Mouse (Mus musculus) right cerebral cortex, adult 2 months (tissue): ENCODE measurements around the gene Mtg2.

Experiments
- DNase-seq, 2 experiments: peaks; one replicate each; pipeline ENCODE4 v3.0.0; 2021 to 2022; ENCODE audit warnings: low spot score in 2 of 2

The Mtg2 gene

DNA sequence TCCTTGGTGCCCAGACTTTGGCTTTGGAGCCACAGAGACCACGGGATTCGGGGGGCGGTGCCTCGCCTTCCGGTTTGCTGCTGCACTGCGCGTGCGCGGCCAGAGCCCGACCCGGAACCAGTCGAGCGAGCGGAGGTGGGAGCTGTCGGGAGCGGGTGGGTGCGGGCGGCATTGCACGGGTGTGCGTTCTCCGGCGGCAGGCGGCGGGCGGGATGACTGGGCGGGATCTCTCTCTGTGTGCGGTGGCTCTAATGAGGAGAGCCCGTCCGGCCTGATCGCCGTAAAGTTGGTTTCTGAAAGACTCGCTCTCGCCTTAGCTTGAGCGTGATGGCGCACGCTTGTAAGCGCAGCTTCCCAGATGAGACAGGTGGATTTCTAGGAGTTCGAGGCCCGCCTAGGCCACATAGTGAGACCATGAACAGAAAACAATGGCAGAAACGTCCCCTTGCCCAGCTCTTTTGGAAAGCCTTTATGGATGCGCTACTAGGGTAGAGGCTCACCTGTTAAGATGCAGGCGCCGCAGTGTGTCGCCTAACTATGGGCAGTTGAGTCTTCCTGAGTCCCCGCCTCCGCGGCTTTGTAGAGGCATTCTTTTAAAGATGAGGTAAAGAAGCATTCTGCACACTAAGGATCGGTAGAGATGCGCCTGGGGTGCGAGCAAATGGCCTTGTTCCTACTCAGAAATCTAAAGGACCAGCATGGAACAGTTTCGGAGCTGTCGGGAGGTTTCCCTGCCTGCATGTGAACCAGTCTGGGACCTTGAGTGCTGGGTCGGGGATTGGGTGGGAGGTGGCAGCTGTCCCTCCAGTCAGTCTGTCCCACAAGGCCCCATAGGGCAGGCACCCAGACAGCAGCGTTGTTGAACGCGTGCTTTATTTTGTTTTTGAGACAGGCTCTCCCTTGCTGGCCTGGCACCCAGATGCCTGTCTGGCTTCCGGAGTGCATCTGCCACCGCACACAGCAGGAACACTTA, at the start of gene Mtg2:
Gene Mtg2 (plus strand): TSS at position 108 of the 973 bp plus-strand sequence.
- DNase-seq, result peak; percentile 96 to 98

DNA sequence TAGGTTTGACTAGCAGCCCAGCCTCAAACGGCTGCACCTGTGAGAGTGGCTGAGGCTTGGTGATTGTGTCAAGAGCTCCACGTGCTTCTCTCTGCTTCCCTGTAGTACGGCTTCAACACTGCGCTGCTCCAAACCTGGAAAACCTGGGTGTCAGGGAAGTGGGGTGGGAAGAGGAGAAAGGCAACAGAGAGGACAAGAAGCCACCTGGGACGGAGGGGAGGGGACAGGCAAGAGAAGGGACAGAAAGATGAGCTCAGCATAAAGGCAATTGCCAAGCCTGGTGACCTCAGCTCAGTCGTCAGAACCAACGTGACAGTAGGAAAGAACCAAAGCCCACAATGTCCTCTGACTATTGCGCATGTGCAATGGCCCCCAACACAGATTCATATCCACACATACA, 49.5 kb upstream of the Mtg2 start:
- no peak for DNase-seq

DNA sequence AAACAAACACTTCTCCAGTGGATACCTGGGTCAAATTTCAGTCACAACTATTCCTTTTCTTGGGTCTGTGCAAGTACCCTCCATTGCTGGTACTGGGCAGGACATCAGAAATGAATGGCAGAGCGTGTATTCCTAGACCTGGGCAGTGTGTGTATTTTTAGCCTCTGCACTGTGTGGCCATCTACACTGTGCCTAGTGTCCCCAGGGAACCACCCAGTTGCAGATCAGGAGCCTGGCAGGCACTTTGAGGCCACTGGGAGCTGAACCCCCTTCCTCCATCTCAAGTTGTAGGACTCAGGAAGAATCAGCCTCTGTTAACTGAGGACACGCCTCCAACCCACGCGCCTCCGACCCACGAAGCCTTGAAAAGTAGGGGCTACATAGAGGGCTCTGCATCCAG, 47.6 kb upstream of the Mtg2 start:
- DNase-seq, result no peak

DNA sequence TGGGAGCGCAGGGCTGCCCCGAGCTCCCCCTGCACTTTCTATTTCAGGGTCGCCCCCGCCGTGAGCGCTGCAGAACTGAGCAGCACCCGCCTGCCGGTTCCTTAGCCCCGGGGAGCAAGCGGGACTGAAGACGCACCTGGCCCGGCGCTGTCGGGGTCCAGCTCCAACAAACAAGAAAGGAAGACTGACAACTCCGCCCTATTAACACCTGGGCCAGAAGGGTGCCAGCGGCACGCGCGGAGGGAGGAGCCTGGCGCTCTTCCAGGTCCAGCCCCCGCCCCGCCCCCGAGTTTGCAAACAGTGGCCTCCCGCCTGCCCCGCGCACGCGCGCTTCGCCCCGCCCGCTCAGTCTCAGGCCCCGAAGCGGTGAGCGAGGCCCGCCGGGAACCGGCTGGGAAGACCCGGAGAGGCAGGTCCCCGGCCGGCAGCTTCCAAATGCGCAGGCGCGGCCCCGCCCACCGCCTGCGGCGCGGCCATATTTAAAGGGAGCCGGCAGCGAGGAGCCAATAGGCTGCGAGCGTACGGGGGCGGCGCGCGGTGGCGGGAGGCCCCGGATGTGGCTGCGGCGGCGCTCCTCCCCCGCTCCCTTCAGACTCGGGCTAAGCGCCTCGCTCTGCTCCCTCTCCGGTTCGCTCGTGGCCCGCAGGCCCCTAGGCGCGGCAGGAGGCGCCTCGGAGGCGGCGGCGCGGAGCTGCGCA, 45.8 kb upstream of the Mtg2 start, which contains the start of gene Lsm14b:
Gene Lsm14b (plus strand): TSS at position 587 of the 698 bp plus-strand sequence.
- peak; percentile 96 to 98 for DNase-seq

DNA sequence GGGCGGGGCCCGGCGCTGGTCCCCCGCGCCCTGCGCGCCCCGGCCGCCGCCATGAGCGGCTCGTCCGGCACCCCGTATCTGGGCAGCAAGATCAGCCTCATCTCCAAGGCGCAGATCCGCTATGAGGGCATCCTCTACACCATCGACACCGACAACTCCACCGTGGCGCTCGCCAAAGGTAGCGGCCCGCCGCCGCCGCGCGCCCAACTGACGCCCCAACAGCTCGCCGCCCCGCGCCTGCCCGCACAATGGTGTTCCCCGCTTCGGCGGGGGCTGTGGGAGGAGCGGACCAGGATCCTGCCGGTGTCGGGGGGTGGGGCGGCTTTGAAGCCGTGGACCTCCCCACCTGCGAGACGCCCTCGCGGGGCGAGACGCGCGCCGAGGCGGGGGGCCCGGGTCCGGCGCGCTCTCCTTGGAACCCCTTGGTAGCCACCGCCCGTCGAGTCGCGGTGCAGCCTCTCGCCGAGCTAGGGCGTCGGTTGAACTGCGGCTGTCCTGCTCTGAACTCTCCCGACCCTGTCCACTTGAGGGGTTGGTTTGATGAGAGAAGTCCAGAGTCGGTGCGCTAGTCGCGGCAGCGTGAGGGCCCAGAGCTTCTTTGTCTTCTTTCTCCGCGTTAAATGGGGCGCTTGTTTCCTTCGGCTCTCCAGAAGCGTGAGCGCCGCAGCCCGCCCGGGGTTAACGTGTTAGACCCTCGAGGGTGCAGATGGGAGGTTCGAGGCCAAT, 45.1 kb upstream of the Mtg2 start:
- peak in 1 of 2 experiments; percentile 44 for DNase-seq

DNA sequence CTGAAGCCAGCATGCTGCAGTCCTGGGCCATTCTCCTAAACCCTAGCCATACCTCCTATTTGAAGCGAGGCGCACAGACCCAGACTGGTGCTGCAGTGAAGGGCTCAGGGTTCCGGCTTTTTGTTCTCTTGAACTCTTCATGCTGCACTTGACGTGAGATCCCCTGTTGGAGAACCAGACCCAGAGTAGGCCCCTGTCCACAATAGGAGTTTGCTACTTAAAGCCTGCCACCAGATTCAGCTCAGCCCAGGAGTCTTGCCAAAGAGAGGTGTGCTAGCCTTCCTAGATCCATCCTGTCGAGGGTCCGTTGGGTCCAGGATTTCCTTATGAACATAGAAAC, 44.6 kb upstream of the Mtg2 start:
- DNase-seq, result no peak

DNA sequence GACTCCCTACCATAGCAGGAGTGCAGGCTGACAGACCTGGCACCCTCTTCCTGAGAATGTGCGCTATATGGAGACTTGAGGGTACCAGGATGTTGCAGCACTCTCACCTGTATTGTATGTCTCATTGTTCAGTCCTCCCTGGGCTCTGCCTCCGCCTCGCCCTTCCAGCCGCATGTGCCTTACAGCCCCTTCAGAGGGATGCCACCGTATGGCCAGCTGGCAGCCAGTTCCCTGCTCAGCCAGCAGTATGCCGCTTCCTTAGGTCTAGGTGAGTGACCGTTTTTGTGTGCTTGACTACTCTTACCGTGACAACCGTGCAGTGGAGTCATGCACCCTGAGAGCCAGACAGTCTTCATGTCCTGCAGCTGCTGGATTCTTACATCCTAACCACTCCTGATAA, 42.6 kb upstream of the Mtg2 start:
- DNase-seq, result no peak

DNA sequence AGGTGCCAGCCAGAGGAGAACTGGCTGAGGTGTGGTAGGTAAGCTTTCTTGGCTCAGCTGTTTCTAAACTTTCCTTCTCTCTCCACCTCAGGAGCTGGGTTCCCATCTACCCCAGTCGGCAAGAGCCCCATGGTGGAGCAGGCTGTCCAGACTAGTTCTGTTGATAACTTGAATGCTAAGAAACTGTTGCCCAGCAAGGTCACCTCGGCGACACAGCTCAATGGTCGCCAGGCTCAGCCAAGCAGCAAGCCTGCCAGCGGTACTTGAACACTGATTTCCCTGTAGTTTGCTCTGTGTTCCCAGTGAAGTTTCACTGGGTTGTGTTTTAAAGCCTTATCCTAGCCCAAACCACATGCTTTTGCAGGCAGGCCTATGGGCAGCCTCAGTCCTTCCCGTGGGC, 39.1 kb upstream of the Mtg2 start:
- DNase-seq, result no peak

DNA sequence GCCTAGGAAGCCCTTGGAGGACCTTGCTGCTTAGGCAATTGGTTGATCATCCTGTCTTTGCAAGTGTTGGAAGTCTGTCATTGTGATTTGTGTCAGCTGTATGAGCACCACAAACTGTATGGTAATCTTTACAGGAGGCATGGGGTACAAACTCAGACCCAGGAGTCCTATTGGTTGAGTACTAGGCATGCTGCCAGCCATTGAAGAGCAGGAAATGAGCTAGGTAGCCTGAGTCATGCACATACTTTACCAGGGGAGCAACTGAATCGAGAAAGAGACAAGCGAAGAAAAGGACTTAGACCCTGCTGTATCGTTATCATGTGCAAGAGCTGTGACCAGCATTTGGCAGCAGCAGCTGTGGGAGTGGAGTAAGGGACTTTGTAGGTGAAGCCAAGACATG, 37.5 kb upstream of the Mtg2 start:
- no peak for DNase-seq

DNA sequence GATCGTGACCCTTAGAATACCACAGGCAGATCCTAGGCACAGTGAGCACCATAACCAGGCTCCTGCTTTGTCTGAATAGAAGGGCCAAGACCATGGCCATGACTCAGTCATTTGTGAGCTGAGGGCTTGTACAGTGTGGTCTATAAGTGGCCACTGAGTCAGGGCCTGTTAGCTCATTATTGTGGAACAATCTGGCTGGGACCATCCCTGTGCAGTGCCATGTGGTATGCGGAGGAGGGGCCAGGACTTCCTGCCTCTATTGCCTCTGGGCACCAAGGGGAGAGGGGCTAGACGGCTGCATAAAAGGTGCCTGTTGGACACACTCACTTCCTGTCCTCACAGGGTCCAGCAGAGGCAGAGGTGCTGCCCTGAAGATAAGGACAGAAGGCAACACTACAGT, 36.4 kb upstream of the Mtg2 start:
- DNase-seq, result no peak

DNA sequence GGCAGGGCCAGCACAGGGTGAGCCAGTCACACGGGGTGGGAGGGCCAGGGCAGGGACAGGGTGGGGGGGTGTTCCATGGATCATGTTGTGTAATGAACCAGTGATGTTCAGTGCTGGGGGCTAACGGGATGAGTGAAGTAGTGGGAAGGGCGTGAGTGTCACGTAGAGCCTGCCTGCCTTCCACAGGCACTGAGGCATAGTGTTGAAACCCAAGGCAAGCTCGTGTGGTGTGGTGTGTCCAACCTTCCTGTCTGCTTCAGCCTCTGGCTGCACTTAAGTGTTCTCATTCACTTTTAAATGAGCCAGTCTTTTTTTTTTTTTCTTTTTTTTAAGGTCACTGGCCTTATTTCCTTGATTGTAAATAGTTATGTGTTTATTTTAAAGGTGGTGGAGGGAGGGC, 35.6 kb upstream of the Mtg2 start:
- DNase-seq, result no peak

DNA sequence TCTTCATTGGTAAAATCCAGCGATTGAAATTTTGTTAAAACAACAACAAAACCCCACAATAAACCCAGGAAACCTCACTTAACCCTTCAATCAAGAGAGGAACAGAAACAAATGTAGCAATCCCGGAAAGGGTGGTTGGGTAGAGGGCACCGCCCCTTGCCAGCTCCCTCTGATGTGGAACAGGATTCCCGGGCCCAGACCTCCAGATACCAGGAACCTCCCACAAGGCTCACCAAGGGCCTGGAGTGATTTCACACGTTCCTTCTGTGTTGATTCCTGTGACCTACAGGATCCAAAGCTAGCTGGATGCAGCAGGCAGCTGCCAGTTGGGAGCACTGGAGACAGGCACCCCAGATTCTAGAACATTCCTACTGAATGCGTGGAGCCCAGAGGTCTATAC, 30.0 kb upstream of the Mtg2 start:
- no peak for DNase-seq

DNA sequence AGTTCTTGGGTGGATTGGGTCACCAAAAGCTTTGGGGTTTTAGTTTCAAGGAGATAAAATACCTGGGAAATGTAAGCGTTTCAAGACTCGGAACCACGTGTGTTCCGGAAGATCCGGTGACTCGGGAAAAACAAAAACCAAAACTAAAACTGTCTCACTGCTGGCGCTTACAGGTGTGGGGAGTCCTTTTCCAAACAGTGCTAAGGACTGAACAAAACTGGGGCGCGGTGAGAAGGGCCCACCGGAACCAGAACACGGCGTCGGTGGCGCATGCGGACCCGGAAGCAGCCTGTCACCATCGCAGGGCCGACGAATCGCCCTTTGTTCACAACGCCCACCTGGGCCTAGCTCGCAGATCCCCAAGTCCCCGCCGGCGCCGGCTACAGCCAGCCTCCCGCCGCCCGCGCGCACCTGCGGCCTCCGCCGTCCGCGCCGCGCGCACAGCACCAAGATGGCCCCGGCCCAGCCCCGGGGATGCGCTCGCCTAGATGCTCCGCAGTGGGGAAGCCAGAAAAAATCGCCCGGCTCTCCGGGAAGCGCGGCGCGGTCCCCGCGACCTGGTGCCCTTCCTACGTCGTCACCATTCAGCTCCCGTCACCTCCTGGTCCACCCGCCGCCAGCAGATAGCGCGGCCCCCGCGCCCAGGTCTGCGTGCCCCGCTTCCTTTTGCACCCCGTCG, 28.7 kb upstream of the Mtg2 start:
- peak; percentile 44 to 55 for DNase-seq

DNA sequence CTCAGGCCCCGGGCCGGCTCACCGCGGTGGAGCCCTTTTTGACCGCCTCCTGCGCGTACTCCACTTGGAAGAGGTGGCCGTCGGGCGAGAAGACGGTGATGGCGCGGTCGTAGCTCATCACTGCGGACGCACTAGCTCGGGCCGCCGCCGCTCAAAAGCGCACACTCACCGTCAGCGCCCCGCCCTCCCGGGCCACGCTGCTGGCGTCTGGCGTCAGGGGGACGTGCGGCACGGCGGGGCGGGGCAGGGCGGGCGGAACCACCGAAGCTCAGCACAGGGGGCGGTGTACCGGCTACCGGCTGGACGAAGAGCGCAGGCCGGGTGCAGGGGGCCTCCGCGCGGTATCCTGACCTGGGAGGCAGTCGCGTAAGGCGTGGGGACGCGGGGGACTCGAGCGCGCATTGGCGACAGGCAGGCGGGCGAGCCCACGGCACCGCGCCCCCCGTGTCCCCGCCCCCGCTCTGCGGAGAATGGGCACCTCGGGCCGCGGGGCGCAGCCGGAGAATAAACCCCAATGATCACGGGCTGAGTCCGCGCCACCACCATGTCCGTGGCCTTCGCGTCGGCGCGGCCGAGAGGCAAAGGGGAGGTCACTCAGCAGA, 28.0 kb upstream of the Mtg2 start, which contains the start of the genes Psma7 and Ss18l1:
Gene Psma7 (minus strand): TSS at position 178 of the 602 bp plus-strand sequence.
Gene Ss18l1 (plus strand): TSS at position 254 of the 602 bp plus-strand sequence.
- DNase-seq, result peak; percentile 87 to 88

DNA sequence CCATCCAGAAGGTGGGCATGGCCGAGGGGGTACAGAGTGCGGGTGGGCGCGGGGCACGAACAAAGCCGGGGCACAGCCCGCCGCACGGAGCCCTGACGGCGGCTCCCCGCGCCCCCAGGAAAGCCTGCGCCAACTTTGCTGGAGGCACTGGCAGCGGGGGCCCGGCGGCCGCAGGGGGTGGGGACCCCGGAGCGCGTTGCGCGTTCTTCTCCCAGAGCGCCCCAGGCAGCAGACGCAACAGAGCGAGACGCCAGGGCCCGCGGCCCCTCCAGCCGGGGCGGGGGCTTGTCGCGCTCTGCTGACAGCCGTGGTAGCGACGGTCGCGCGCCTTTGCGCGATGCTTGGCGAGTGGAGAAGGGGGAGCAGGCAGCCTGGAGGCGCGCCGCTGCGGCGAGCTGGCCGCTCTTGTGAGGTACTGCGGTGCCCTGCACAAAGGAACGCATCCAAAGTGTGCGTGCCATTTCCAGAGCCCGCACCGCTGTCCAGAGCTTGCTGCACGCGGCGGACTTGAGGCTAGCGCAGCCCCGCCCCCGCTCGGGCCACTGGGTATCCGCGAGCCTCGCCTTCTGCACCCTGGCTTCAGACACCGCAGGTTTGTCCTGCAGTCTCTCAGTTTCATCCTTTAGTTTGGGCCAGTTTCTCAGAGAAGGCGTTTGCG, 27.4 kb upstream of the Mtg2 start:
- DNase-seq, result peak; percentile 54 to 68

DNA sequence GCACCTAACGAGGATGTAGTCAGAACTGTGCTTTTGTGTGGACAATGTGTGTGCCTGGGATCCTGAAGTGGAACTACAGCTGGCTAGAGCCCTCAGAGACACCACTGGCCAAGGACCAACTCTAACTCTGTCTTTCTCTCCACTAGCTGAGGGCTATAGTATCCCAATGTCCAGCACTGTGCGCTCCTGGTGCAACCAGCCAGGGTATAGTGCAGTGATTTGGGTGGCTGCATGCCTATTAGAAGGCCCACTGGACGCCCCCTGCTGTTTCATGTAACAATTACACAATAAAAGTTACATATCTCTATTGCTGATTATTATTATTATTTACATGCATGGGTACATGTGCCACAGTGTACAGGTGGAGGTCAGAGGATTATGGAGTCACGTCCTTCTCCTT, 25.1 kb upstream of the Mtg2 start:
- no peak for DNase-seq

DNA sequence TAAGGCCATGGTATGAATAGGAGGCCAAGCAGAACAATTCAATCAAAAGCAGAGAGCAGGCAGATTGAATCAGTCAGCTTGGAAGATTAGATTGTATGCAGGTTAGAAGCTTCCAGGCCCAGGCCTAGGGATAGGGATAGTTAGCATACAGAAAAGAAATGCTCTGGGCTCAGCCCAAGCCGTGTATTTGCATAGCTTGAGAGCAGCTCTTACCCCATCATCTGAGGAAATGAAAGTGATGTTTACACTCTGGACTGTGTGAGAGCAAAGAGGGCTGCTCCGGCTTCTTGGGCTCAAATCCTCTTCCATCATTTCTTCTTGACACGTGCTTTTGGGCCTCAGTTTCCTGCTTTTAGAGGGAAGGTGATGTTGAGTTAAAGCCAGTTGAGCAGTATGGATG, 22.8 kb upstream of the Mtg2 start:
- no peak for DNase-seq

DNA sequence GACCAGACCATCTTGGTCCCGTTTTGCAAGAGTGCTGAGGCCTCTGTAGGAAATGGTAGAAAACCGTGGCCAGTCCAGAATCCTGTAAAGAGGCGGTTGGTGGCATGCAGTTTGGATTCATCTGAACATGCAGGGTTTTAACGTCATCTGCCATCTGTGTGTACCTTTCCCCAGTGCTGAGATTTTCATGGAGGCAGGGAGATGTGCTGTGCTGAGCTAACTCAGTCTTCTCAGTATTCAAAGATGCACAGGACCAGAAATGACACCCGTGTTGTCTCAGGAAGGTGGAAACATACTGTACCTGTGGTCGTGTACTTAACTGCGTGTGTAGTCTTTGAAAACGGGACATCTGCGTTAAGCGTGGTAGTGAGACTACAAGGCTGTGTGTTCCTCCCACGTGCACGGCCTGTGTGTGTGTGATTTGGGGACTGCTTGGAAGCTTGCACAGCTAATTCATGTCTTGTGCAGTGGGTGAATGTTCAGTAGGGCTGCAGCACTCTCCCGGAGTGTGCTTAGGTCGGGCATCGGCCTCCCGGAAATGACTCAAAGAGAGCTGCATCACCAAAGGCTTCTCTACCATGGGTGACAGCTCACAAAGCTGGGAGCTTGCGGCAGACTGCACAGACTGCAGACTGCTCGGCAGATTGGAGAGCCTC, 22.3 kb upstream of the Mtg2 start:
- peak; percentile 58 to 64 for DNase-seq

DNA sequence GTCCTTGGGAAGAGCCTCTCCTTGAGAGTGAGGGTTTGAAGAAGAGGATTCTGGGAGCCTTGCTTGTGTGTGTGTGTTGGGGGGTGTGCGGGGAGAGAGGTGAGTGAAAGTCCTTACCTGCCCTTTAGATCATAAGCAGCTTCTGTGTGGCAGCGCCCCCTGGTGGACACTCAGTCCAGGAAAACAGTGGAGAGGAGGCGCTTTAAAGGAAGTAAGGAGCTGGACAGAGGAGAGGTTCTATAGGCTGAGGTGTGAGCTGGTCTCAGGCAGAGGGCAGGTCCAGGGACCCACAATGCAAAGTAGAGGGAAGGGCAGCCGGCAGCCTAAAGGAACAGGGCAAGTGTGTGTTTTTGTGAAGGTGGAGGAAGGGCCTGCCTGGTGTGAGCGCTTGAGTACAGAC, 19.4 kb upstream of the Mtg2 start:
- peak; percentile 81 to 87 for DNase-seq
